ENCODE assay signal across 13 mouse cellular contexts in the genomic region with DNA sequence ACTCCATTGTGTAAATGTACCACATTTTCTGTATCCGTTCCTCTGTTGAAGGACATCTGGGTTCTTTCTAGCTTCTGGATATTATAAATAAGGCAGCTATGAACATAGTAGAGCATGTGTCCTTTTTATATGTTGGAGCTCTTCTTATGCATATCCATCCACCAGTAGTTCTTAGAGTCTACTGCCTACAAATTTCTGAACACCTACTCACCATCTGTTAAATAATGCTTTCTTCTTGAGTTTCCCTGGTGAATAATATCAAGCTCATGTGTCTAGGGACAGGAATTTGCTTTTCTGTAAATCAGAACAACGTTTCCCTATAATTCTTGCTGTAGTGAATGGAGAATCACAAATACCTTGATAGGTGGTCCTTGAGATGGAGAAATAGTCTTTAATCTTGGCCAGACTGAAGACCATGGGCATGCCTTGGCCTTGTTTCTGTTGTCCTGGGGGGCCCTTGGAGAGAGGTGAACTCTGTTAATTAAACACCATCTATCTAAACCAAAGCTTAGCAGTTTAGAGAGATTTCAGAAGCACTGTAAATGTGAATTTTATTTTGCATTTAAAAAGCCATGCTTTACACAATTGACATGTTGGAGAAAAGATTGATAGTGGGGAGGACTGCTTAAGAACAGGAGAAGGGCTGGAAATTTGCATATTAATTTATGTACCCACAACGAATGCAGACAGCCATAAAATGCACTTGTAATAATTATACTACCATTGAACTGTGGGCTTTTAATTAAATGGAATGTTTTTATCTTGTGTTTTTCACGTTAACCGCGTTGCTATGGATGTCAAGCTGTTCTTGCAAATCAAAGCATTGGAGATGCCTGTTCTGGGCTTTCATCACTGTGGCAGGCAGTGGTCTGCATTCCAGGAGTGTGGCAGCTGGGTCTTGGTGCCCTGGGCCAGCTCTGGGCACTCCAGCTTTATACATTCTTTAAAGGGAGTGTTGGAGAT.
DNase-seq lines count a peak whose midpoint lies in the region; ATAC-seq and TF ChIP-seq lines count a peak whose summit lies in the region.
"Had no signal": no experiment of that assay in that cellular context is flagged by ENCODE, and none has a peak within 500 bp of the region (broad histone marks: within the 10 kb centered on the region; RNA-seq: fewer than 3 reads in every experiment).

No protein-coding gene starts in this region.

- H3K9ac ChIP-seq in forebrain, embryonic 11.5 days (ENCODE audit: low read length): no peak overlapping the region
- H3K9ac ChIP-seq in hindbrain, embryonic 15.5 days: no peak overlapping the region
- no peak overlapping the region for H3K9ac ChIP-seq in midbrain, embryonic 14.5 days (replicated peaks; ENCODE audit: low read length)
- H3K9ac ChIP-seq in heart, embryonic 12.5 days: no peak overlapping the region
- H3K9ac ChIP-seq: lung, embryonic 14.5 days had no signal

- no peak overlapping the region for H3K4me3 ChIP-seq in forebrain, embryonic 11.5 days (ENCODE audit: low read depth, low read length)
- no peak overlapping the region for H3K4me3 ChIP-seq in forebrain, embryonic 10.5 days
- H3K4me3 ChIP-seq in hindbrain, embryonic 15.5 days: no peak overlapping the region
- no peak overlapping the region for H3K4me3 ChIP-seq in midbrain, embryonic 14.5 days (replicated peaks; ENCODE audit: low read depth, low read length)
- no peak overlapping the region for H3K4me3 ChIP-seq in gastrocnemius, adult 2 months
- no peak overlapping the region for H3K4me3 ChIP-seq in heart, embryonic 12.5 days

- H3K36me3 ChIP-seq in forebrain, embryonic 11.5 days (ENCODE audit: control insufficient read depth, insufficient read depth, low read length): no peaks in the 10 kb centered on the region
- no peaks in the 10 kb centered on the region for H3K36me3 ChIP-seq in forebrain, embryonic 10.5 days (replicated peaks)
- no peaks in the 10 kb centered on the region for H3K36me3 ChIP-seq in hindbrain, embryonic 15.5 days
- H3K36me3 ChIP-seq in midbrain, embryonic 14.5 days (ENCODE audit: control insufficient read depth, insufficient read depth, low read length): no peaks in the 10 kb centered on the region
- H3K36me3 ChIP-seq in heart, embryonic 12.5 days: no peaks in the 10 kb centered on the region

- ATAC-seq in forebrain, embryonic 11.5 days (replicated peaks; ENCODE audit: low FRiP score): peak; percentile 78
- ATAC-seq in hindbrain, embryonic 15.5 days (ENCODE audit: low FRiP score, low read depth): peak; percentile 93
- ATAC-seq in midbrain, embryonic 14.5 days (ENCODE audit: low FRiP score, low TSS enrichment): peak; percentile 72
- ATAC-seq in heart, embryonic 12.5 days (ENCODE audit: insufficient number of reproducible peaks, low FRiP score): no peak
- ATAC-seq: activated CD4-positive, CD25-positive, alpha-beta regulatory T cell, adult 4 months had no signal

- no peak for DNase-seq in forebrain, embryonic 11.5 days (ENCODE audit: low spot score)
- no peak for DNase-seq in forebrain, embryonic 10.5 days (ENCODE audit: extremely low spot score, low spot score)
- DNase-seq in brain, adult 2 months (ENCODE audit: low read depth, low spot score): peak; percentile 44
- DNase-seq in midbrain, embryonic 14.5 days: peak; percentile 47
- DNase-seq in gastrocnemius, adult 2 months: no peak
- no peak for DNase-seq in thymus, postnatal 25 days
- DNase-seq: embryo, embryonic 11 days; heart, postnatal 14 days; kidney, adult 9 months; lung, embryonic 14.5 days had no signal

- intact Hi-C loops in gastrocnemius, adult 2 months (cut with DNase I): no loop called here

- H3K4me2 ChIP-seq in forebrain, embryonic 11.5 days (ENCODE audit: low read depth, low read length, severe bottlenecking): no peak overlapping the region
- no peak overlapping the region for H3K4me2 ChIP-seq in hindbrain, embryonic 15.5 days
- no peak overlapping the region for H3K4me2 ChIP-seq in midbrain, embryonic 14.5 days (ENCODE audit: low read length)
- no peak overlapping the region for H3K4me2 ChIP-seq in heart, embryonic 12.5 days
- H3K4me2 ChIP-seq: lung, embryonic 14.5 days had no signal

- no peak for TF ChIP-seq CTCF in gastrocnemius, adult 2 months (IDR thresholded peaks at IDR 0.05)

- no peak overlapping the region for H3K27ac ChIP-seq in forebrain, embryonic 11.5 days (ENCODE audit: low read depth, low read length)
- H3K27ac ChIP-seq in forebrain, embryonic 10.5 days: no peak overlapping the region
- H3K27ac ChIP-seq in hindbrain, embryonic 15.5 days (replicated peaks): 0 out of 2 replicates have a peak overlapping the region, but pooled peaks have one; percentile 40
- H3K27ac ChIP-seq in midbrain, embryonic 14.5 days (replicated peaks; ENCODE audit: low read depth, low read length): 0 out of 2 replicates have a peak overlapping the region, but pooled peaks have one; percentile 26
- H3K27ac ChIP-seq in gastrocnemius, adult 2 months: no peak overlapping the region
- H3K27ac ChIP-seq in heart, embryonic 12.5 days (ENCODE audit: poor library complexity, severe bottlenecking): no peak overlapping the region

- WGBS in forebrain, embryonic 11.5 days: 55% methylated on average over 6 of the region's 6 CpGs
- 74% methylated on average over 6 of the region's 6 CpGs for WGBS in forebrain, embryonic 10.5 days
- WGBS in hindbrain, embryonic 15.5 days: 34% methylated on average over 6 of the region's 6 CpGs
- WGBS in midbrain, embryonic 14.5 days: 47% methylated on average over 6 of the region's 6 CpGs
- WGBS in heart, embryonic 12.5 days: 57% methylated on average over 6 of the region's 6 CpGs

- no peaks in the 10 kb centered on the region for H3K9me3 ChIP-seq in forebrain, embryonic 11.5 days (ENCODE audit: control insufficient read depth, low read length)
- H3K9me3 ChIP-seq in forebrain, embryonic 10.5 days: no peaks in the 10 kb centered on the region
- no peaks in the 10 kb centered on the region for H3K9me3 ChIP-seq in hindbrain, embryonic 15.5 days
- H3K9me3 ChIP-seq in midbrain, embryonic 14.5 days (ENCODE audit: control insufficient read depth, low read length): no peaks in the 10 kb centered on the region
- no peaks in the 10 kb centered on the region for H3K9me3 ChIP-seq in heart, embryonic 12.5 days (replicated peaks)

- H3K27me3 ChIP-seq in forebrain, embryonic 11.5 days (ENCODE audit: control insufficient read depth, insufficient read depth, low read length): no peaks in the 10 kb centered on the region
- no peaks in the 10 kb centered on the region for H3K27me3 ChIP-seq in forebrain, embryonic 10.5 days (ENCODE audit: poor library complexity, severe bottlenecking)
- H3K27me3 ChIP-seq in hindbrain, embryonic 15.5 days: no peaks in the 10 kb centered on the region
- no peaks in the 10 kb centered on the region for H3K27me3 ChIP-seq in midbrain, embryonic 14.5 days (ENCODE audit: control insufficient read depth, insufficient read depth, low read length)
- H3K27me3 ChIP-seq in heart, embryonic 12.5 days (replicated peaks): no peaks in the 10 kb centered on the region

- no peaks in the 10 kb centered on the region for H3K4me1 ChIP-seq in forebrain, embryonic 11.5 days (replicated peaks; ENCODE audit: control insufficient read depth, insufficient read depth, low read length)
- no peaks in the 10 kb centered on the region for H3K4me1 ChIP-seq in forebrain, embryonic 10.5 days
- H3K4me1 ChIP-seq in hindbrain, embryonic 15.5 days (replicated peaks): peaks cover 7% of the 10 kb centered on the region; the same call in 1 of the 2 replicates
- 0 out of 2 replicates have a peak, but pooled peaks cover 2% of the 10 kb centered on the region for H3K4me1 ChIP-seq in midbrain, embryonic 14.5 days (ENCODE audit: control insufficient read depth, insufficient read depth, low read length)
- H3K4me1 ChIP-seq in heart, embryonic 12.5 days (replicated peaks): peaks cover 6% of the 10 kb centered on the region

Comparison
In these comparisons a context has a peak if more than half of its experiments do, and no peak if none do; other contexts are left out.
1. DNase-seq: peak in brain, adult 2 months (single experiment) and midbrain, embryonic 14.5 days (single experiment); none in forebrain, embryonic 11.5 days (single experiment), forebrain, embryonic 10.5 days (single experiment), gastrocnemius, adult 2 months (single experiment) and thymus, postnatal 25 days (single experiment).
2. H3K27ac ChIP-seq: peak in hindbrain, embryonic 15.5 days (single experiment) and midbrain, embryonic 14.5 days (single experiment); none in forebrain, embryonic 11.5 days (single experiment), forebrain, embryonic 10.5 days (single experiment), gastrocnemius, adult 2 months (single experiment) and heart, embryonic 12.5 days (single experiment).